Mouse (Mus musculus) c-Kit-positive CD71-positive TER-119-negative erythroid progenitor cells, embryonic 14.5 days (primary cell): ENCODE data around the gene Ace.

ENCODE experiments used
- DNase-seq: peaks from one replicate; pipeline ENCODE4 v3.0.0-alpha.2; 2013; ENCODE audit warnings: low read depth

Ace gene

DNA sequence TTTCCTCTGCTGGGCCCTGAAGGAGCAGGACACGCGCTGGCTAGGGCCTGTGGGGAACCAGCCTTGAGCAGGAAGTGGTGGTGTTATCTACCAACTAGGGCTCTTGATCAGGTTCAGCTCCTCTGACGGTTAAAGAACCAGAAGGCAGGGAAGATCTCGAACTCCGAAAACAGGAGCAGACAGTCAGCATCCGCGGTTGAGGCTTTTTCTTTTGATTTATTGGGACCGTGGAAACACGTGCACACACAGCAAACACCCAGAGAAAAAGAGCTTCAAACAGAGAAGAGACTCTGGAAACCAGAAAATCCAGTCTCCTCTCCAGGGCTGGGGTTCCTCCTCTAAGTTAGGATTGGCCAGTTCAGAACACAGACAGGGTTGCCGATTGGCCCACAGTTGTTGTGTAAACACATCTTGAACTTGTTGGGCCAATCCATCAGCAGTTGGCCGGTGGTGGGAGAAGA is 21.0 kb upstream of the Ace start:
- DNase-seq, result no peak

- DNase-seq, result no peak
Observed at GRCm38 (mm10) chr11:105948255-105948654, 19.5 kb upstream of the Ace start.

- DNase-seq, result no peak
Observed at GRCm38 (mm10) chr11:105950519-105950918, 17.2 kb upstream of the Ace start.

DNA sequence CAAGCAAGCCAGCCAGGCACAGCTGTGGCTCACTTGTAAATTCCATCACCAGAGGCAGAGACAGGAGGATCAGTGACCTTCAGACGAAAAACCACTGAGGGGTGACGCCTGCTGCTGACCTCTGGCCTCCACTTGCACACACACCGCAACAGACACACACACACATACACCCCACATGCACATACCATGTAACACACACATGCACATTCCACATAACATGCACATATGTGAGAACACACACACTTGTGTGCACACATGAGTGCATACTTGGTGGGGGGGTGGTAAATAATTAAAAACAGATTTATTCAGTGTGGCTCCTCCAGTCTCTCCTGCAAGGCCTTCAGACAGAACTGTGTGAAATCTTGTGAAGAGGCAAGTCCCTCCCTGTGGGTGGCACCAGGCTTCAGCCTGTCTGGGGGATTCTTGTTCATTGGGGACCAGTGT is 16.1 kb upstream of the Ace start:
- no peak for DNase-seq

- DNase-seq, result no peak
Observed at GRCm38 (mm10) chr11:105952111-105952510, 15.6 kb upstream of the Ace start.

- no peak for DNase-seq
Observed at GRCm38 (mm10) chr11:105952911-105953386, 14.8 kb upstream of the Ace start, which contains the start of gene Cyb561. Cyb561 (minus strand) TSS chr11:105953336.

DNA sequence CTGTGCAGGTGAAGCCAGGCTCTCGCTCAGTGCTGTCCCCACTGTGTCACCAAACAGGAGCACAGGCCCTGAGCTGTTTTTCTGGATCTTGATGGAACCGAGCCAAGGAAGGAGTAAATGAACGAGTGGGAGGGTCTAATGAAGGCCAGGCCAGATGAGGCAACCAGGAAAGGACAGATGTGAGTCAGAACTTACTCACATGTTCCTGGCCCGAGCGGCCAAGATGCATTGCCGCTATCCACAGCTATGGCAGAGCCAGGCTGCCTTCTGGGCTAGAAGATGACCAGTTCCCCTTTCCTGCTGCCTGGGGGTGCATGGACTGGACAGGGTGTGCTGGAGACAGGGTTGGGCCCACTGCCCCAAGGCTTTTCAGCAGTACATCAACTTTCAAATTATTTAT is 14.3 kb upstream of the Ace start:
- DNase-seq, result no peak

DNA sequence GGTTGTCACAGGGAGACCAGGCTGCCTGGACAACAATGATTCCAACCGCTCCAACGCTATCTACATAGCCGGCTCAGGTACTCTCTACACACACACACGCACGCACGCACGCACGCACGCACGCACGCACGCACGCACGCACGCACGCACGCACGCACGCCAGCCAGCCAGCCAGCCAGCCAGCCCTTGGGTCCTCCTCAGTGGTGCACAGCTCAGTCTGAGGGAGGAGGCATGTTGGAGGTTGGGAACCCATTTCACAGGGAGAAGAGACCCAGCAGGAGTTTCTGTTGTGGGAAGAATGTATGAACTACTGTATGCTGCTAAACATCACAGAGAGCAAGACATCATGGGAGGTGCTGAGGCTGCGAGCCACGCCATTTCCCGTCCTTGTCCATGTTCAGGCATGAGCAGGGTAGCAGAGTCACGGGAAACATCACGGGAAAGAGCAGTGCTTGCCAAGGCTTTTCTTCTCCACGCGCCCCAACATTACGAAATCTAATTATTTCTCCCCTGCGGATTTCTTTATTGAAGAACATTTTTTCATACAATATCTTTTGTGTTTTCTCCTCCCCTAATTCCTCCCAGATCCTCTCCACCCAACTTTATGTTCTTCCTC is 11.8 kb upstream of the Ace start:
- DNase-seq, result no peak

- DNase-seq, result no peak
Observed at GRCm38 (mm10) chr11:105957501-105957900, 10.2 kb upstream of the Ace start.

DNA sequence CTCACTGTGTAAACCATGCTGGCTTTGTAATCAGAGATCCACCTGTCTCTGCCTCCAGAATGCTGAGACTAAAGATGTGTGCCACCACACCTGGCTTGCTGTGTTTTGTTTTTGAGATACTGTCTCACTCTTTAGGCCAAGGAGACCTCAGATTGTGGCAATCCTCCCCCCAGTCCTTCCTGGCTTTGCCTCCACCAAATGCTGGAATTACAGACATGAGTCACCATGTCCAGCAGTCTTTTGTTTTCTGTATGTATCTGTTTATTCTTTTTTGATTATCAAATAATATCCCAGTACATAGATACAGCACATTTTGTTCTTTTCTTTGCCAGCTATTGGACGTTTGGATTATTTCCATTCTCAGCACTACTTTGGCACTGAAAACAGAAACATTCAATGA is 9.2 kb upstream of the Ace start:
- no peak for DNase-seq

DNA sequence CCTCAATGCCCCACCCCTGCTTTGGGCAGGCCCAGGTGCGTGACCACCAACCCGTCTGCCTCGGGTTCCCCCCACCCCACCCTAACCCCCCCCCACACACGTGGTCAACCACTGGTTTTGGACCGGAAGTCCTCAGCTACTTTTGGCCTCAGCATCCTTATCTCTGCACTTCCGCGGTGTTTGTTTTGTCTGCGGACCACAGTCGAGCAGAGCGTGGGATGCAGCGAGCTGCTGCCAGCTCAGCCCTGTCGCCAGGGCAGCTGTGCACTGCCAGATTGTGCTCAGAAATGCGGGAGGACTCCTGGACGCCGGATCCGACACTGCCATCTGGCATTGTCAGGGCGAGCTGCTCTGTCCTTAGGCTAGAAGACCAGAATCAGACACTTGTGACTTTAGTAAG is 8.4 kb upstream of the Ace start:
- DNase-seq, result no peak

GRCm38 (mm10) chr11:105964691-105965090 is 3.1 kb upstream of the Ace start:
- no peak for DNase-seq

DNA sequence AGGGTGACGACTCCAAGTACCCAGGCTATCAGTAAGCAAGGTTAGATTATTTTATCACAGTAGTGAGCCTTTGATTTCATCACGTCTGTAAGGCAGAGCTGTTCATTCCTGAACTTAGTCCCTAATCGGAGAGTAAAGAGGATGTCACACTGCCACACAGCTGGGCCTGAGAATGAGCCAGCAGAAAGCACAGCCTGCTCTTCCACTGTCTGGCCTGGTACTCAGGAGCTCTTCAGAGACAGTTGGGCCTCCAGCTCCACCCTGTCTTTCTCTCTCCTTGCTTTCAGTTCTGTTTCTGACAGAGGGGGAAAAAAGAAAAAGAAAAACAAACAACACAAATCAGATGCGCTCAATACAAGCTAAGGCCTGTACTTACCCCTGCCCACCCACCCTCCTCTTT is 1.5 kb upstream of the Ace start:
- no peak for DNase-seq

DNA sequence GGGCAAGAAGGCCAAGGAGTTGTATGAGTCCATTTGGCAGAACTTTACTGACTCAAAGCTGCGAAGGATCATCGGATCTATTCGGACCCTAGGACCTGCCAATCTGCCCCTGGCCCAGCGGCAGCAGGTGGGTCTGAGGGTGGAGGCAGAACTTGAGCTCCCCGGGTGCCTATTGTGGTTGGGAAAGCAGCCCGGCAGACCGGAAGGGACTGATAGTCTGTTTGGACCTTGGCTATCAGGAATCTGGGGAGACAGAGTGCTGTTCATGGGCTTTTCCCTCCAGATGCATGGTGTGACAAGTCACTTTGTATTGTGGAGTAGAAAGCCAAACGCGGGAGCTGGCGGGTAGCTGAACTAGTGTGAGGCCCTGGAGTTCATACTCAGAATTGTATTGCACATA is 1.2 kb downstream of the Ace start:
- no peak for DNase-seq

GRCm38 (mm10) chr11:105969516-105969915 is 1.8 kb downstream of the Ace start:
- DNase-seq, result no peak

GRCm38 (mm10) chr11:105974593-105974992 is 6.8 kb downstream of the Ace start:
- no peak for DNase-seq

DNA sequence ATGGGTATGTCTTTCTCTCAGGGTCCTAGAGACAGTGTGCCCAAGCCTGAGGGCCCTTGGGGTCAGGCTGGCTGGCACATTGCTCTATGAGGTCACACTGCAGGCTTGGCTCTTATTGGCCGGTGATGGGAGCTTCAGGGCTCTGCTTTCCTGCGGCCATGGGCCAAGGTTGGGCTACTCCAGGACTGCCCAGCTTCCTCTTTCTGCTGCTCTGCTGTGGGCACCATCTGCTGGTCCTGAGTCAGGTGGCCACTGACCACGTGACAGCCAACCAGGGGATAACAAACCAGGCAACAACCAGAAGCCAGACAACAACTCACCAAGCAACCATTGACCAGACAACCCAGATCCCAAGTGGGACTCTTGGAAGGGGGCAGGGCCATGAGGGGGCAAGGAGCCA is 7.3 kb downstream of the Ace start:
- no peak for DNase-seq

GRCm38 (mm10) chr11:105975636-105976035 is 7.9 kb downstream of the Ace start:
- no peak for DNase-seq

- no peak for DNase-seq
Observed at GRCm38 (mm10) chr11:105978232-105978631, 10.5 kb downstream of the Ace start.

DNA sequence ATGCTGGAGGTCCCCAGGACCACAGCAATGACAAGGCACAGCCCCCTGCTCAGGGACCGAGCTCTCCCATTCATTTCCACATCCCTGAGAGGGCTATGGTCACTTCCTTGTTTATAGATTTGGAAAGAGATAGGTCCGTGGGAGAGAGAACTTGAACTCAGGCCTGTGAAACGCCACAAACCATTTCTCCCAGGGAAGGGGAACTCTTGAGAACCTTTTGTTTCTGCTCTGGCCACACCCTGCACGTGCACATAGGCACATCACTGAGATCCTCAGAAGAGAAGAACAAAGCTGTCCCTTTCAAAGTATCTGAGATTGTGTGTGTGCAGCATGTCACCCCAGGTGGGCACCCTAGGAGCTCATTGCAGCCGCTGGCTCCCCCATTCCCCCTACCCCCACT is 10.9 kb downstream of the Ace start:
- DNase-seq, result no peak

DNA sequence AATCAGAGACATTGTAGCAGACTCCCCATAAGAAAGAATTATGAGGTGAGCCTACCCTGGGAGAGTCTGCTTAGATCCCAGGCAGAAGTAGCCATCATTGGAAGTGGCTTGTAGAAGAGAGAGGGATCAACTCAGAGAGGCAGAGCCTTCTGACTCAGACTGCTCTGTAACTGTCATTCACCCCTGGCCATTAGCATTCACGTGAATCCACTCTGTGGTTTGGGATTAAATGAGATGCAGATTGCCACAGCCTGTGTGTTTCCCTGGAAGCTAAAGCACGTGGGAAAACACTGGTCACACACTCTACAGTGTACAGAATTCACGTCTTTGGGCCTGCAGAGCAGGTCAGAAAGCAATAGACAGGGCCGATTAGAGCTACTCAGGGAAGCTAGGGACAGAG is 16.7 kb downstream of the Ace start:
- DNase-seq, result no peak

DNA sequence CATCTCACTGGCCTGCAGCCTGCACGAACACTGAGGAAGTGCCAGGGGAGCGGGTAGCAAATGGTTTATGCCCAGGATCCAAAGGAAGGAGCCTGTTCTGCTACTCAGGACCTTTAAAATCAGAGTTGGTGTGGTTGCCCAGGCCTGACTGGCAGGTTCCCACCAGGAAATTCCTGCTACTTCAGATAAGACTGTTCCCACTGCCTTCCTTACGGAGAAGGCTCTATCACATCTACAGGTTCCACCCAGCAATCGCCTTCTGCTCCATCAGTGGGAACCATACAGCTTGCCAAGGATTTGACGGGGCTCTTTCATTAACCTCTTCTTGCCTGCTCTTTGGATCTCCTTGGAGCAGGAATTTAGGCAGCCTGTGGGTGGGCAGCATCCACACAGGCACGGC is 19.7 kb downstream of the Ace start:
- no peak for DNase-seq

DNA sequence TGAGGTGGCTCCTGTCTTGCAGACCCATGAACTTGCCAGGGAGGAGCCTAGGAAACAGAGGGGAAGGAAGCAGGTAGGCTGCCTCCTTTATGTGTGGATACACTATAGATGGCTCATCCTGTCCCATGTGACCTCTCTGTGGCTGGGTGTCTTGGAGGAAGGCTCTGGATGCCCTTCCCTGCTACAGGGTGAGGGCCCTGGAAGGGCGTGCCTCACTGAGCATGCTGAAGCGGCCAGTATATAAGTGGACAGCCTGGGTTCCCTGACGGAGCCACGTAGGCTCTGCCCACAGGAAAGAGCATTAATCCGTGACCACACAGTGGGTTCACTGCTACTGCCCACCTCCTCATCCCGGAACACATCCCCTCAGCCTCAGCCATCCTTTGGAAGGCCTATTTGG is 21.7 kb downstream of the Ace start:
- no peak for DNase-seq

GRCm38 (mm10) chr11:105990231-105990630 is 22.5 kb downstream of the Ace start:
- DNase-seq, result no peak
